Mouse (Mus musculus) heart, postnatal 0 days (tissue): ENCODE measurements at regions not wholly inside any gene's neighbourhood (a gene's known extent, or its start where the extent isn't known, plus 50 kb on each side); places are given as distances from the start of the nearest gene placed in this dataset.

ENCODE experiments used
- CTCF ChIP-seq: IDR thresholded peaks from 2 replicates; pipeline ENCODE4 v1.5.1; 2016; ENCODE audit warnings: antibody characterized with exemption, control low read depth, low read depth
- EP300 ChIP-seq: IDR thresholded peaks from 2 replicates; pipeline ENCODE4 v1.6.1; 2016; ENCODE audit warnings: antibody characterized with exemption, low read depth

DNA sequence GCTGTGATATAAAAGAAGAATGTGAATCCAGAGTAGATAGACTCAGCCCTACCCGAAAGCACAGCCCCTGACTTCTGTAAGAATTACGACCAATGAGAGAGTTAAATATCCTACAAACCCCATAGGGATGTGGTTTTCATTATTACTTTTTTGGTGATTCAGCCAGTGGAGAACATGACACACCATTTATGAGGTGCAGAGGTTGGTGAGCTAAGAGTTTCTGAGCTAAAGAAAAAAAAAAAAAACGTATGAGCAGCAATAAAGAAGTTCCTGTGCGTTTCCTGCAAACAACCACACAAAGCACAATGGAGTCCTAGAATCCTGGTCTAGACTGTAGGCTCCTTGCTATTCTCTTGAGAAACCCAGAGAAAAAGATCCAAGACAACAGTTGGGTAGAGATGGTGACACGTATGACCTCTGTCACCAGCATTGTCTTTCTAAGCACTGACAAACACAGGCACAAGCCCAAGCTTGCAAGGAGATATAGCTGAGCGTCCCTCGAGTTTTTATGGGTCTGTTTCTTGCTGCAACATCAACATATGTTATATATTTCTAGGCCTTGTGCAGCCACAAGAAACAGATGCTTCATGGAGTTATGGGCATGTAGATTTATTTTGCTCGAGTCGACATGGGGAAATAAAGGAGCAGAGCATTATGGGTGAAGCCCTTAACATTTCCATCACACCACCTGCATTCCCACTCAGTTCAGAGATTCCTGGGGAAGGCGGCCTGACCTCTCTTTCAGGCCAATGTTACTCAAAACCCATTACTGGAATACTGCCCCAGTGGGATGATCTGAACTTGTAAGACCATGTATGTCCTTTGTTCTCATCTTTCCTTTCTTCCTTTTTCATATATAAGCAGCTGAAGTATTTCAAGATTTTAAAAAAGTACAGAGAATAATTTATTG lies 263.1 kb upstream of the Lyplal1 start:
- TF ChIP-seq CTCF = no peak
- no peak for TF ChIP-seq EP300
